Mouse (Mus musculus) erythroblast, embryonic 14.5 days (primary cell): Measurements from ENCODE around the gene Foxk2. TPM values are rescaled to one million over a fixed set of nuclear protein-coding genes. Genes with fewer than 3 reads are reported as not detected.
A peak's percentile ranks its signal among the peaks of the same experiment; 100 is the strongest.
"Not testable (repeated sequence)": the region's sequence is repeated elsewhere in the genome, so short reads cannot be mapped to it uniquely, and the experiment has no call there.

Source experiments
- H3K27me3 ChIP-seq: 2 replicates; pipeline ENCODE4 v1.6.1; 2012; ENCODE audit warnings: inconsistent platforms; ENCODE audit not compliant: control insufficient read depth
- H3K36me3 ChIP-seq: 2 replicates; pipeline ENCODE4 v1.6.1; 2012; ENCODE audit warnings: mild to moderate bottlenecking, inconsistent platforms; ENCODE audit not compliant: control insufficient read depth
- H3K4me1 ChIP-seq: 2 replicates; pipeline ENCODE4 v1.6.1; 2012; ENCODE audit warnings: inconsistent platforms; ENCODE audit not compliant: control insufficient read depth
- H3K4me3 ChIP-seq: replicated peaks from 2 replicates; pipeline ENCODE3; 2012; ENCODE audit warnings: moderate library complexity, mild to moderate bottlenecking, inconsistent platforms
- H3K9me3 ChIP-seq: 2 replicates; pipeline ENCODE4 v1.6.1; 2012; ENCODE audit warnings: low read length, inconsistent platforms, mixed read lengths; ENCODE audit not compliant: control insufficient read depth
- GATA1 ChIP-seq: IDR thresholded peaks from 2 replicates; pipeline ENCODE4 v1.6.1; 2012; ENCODE audit warnings: low read length, inconsistent platforms, mixed read lengths
- TAL1 ChIP-seq: IDR thresholded peaks from 3 replicates; pipeline ENCODE4 v1.6.1; 2012; ENCODE audit warnings: low read length, inconsistent platforms, mixed read lengths
- polyA plus RNA-seq: library from polyadenylated mRNA; stranded (reverse); fragments of >175 nt; gene quantifications from 2 replicates; pipeline ENCODE4 v1.2.3, GENCODE M21; 2012

The Foxk2 gene
- polyA plus RNA-seq, 1 experiment: 2.0 TPM

GRCm38 (mm10) chr11:121261074-121261473 is 1.3 kb downstream of the Foxk2 start:
- TF ChIP-seq GATA1: no peak
- no peak for TF ChIP-seq TAL1
- Histone ChIP-seq H3K9me3 (no peaks in the 10 kb centered on the region), H3K27me3 (no peaks in the 10 kb centered on the region), H3K36me3 (peaks cover 70% of the 10 kb centered on the region), H3K4me3 (peak overlapping the region; percentile 90), H3K4me1 (peaks cover 43% of the 10 kb centered on the region)

GRCm38 (mm10) chr11:121277516-121277915 is 17.7 kb downstream of the Foxk2 start:
- Histone ChIP-seq H3K4me3 (no peak overlapping the region), H3K27me3 (no peaks in the 10 kb centered on the region), H3K36me3 (peaks cover 68% of the 10 kb centered on the region)

DNA sequence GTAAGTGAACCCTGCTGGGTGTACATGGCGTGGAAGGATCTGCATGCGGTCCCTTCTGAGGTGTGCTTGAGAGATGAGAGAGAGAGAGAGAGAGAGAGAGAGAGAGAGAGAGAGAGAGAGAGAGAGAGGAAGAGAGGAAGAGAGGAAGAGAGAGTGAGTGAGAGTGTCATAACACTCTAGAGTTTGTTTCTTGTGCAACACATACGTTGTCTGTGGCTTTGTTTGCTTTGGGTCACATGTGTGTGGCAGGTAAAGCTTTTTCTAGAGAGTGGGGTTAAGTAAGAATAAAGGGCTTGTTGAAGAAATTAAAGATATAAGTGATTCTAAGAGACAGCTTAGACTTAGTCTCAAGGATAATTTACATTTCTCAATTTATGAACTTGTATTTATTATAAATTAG is 18.2 kb downstream of the Foxk2 start:
- no peak overlapping the region for H3K4me3 ChIP-seq
- no peaks in the 10 kb centered on the region for H3K27me3 ChIP-seq
- peaks cover 67% of the 10 kb centered on the region for H3K36me3 ChIP-seq
- peaks cover 25% of the 10 kb centered on the region for H3K4me1 ChIP-seq
- no peak for TF ChIP-seq GATA1
- no peak for TF ChIP-seq TAL1
- no peaks in the 10 kb centered on the region for H3K9me3 ChIP-seq

More at GRCm38 (mm10) chr11:121277516-121277915, 17.7 kb downstream of the Foxk2 start:
- TF ChIP-seq GATA1: no peak
- TF ChIP-seq TAL1: no peak
- peaks cover 20% of the 10 kb centered on the region for H3K4me1 ChIP-seq
- no peaks in the 10 kb centered on the region for H3K9me3 ChIP-seq

GRCm38 (mm10) chr11:121282911-121283310 is 23.1 kb downstream of the Foxk2 start:
- Histone ChIP-seq H3K36me3 (peaks cover 73% of the 10 kb centered on the region), H3K27me3 (no peaks in the 10 kb centered on the region), H3K4me1 (peaks cover 30% of the 10 kb centered on the region), H3K4me3 (no peak overlapping the region), H3K9me3 (no peaks in the 10 kb centered on the region)
- TF ChIP-seq TAL1 (no peak), GATA1 (no peak)

- peaks cover 97% of the 10 kb centered on the region for H3K36me3 ChIP-seq
- no peaks in the 10 kb centered on the region for H3K9me3 ChIP-seq
- H3K4me1 ChIP-seq: peaks cover 3% of the 10 kb centered on the region; the same call in 1 of the 2 replicates
- no peak overlapping the region for H3K4me3 ChIP-seq
- H3K27me3 ChIP-seq: no peaks in the 10 kb centered on the region
- TF ChIP-seq TAL1 (no peak), GATA1 (no peak)
Measured at GRCm38 (mm10) chr11:121289859-121290258, 30.1 kb downstream of the Foxk2 start.

- Histone ChIP-seq H3K36me3 (peaks cover 93% of the 10 kb centered on the region), H3K27me3 (no peaks in the 10 kb centered on the region), H3K4me1 (no peaks in the 10 kb centered on the region), H3K9me3 (no peaks in the 10 kb centered on the region), H3K4me3 (no peak overlapping the region)
- TF ChIP-seq GATA1 (no peak), TAL1 (no peak)
Measured at GRCm38 (mm10) chr11:121294771-121295170, 35.0 kb downstream of the Foxk2 start.

GRCm38 (mm10) chr11:121298493-121298892 is 38.7 kb downstream of the Foxk2 start:
- no peak for TF ChIP-seq GATA1
- TF ChIP-seq TAL1: no peak
- peaks cover 94% of the 10 kb centered on the region for H3K36me3 ChIP-seq
- H3K9me3 ChIP-seq: no peaks in the 10 kb centered on the region
- no peaks in the 10 kb centered on the region for H3K4me1 ChIP-seq
- H3K27me3 ChIP-seq: no peaks in the 10 kb centered on the region
- H3K4me3 ChIP-seq: no peak overlapping the region

DNA sequence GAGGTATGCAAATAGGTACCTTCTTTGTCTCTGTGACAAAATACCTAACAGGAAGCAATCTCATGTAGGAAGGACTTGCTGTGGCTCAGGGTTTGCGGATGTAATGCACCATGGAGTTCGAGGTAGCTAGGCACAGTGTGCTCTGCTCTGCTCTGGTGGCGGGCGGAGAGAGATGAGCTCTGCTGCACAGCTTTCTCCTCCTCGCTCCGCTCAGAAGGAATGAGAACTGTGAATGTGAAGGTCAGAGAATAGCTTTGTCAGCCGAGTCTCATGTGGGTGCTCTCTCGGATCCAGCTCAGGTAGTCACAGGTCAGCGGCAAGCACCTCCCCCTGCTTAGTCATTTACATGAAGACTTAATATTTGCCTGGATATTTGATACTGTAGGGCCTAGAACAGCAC is 40.5 kb downstream of the Foxk2 start:
- TF ChIP-seq TAL1 (no peak), GATA1 (no peak)
- H3K36me3 ChIP-seq: peaks cover 94% of the 10 kb centered on the region
- H3K4me3 ChIP-seq: no peak overlapping the region

GRCm38 (mm10) chr11:121305371-121305770 is 45.6 kb downstream of the Foxk2 start:
- Histone ChIP-seq H3K9me3 (peaks cover 6% of the 10 kb centered on the region), H3K4me3 (no peak overlapping the region), H3K36me3 (peaks cover 94% of the 10 kb centered on the region), H3K4me1 (no peaks in the 10 kb centered on the region; the same call in 1 of the 2 replicates), H3K27me3 (no peaks in the 10 kb centered on the region)
- TF ChIP-seq GATA1 (no peak), TAL1 (no peak)

More for the DNA sequence above, 40.5 kb downstream of the Foxk2 start:
- Histone ChIP-seq H3K9me3 (no peaks in the 10 kb centered on the region), H3K27me3 (no peaks in the 10 kb centered on the region), H3K4me1 (no peaks in the 10 kb centered on the region; the same call in 1 of the 2 replicates)

DNA sequence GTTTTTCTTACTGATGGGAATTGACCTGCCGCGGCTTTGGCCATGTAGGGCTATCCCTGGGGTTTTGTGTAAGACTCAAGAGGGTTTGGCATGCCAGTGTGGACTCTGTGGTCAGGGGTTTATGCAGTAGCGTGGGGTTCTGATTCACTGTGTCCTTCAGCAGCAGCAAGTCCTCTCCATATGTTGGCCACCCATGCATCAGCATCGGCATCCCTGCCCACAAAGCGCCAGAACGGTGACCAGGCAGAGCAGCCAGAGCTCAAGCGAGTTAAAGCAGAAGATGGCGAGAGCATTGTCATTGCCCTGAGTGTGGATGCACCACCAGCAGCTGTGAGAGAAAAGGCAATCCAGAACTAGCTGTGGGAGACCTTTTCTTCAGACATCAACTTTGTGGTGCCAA is 46.8 kb downstream of the Foxk2 start:
- peaks cover 8% of the 10 kb centered on the region for H3K9me3 ChIP-seq
- no peak overlapping the region for H3K4me3 ChIP-seq
- TF ChIP-seq TAL1 (no peak), GATA1 (no peak)
- no peaks in the 10 kb centered on the region; the same call in 1 of the 2 replicates for H3K4me1 ChIP-seq
- peaks cover 85% of the 10 kb centered on the region for H3K36me3 ChIP-seq
- H3K27me3 ChIP-seq: no peaks in the 10 kb centered on the region

DNA sequence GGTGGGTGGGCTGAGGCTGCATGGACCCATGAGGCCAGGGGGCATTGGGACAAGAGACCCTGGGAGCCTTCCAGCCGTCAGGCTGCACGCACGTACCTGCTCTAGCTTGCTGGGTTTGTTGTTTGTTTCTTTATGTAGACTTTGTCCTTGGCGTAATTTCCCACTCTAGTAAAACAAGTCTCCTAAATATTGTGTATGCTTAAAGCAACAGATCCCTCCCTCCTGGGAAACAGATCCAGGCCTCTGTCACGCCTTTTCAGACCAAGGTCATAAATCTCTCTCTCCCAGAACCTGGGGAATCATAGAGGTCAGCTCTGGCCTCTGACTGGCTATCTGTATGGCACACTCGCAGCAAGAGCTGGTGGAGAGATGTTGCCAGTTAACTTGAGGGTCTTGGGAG is 47.9 kb downstream of the Foxk2 start:
- not testable (repeated sequence) for H3K9me3 ChIP-seq, H3K4me3 ChIP-seq, H3K4me1 ChIP-seq, H3K27me3 ChIP-seq
- H3K36me3 ChIP-seq: peaks cover 74% of the 10 kb centered on the region
